Mouse (Mus musculus) midbrain, embryonic 15.5 days (tissue): ENCODE measurements around the gene Fgfr1op2. TPM values are rescaled to one million over a fixed set of nuclear protein-coding genes. Genes with fewer than 3 reads are reported as not detected.

ENCODE experiments used
- ATAC-seq: fragments of 200-750 bp; cut with Nextera tagmentation; replicated peaks from 2 replicates; pipeline ENCODE4 v1.8.0; 2017; ENCODE audit warnings: moderate TSS enrichment
- H3K27ac ChIP-seq: fragments of 300-500 bp; sonication (generic); 2 replicates; pipeline ENCODE4 v1.5.1; 2015; ENCODE audit warnings: mild to moderate bottlenecking, inconsistent platforms
- H3K27me3 ChIP-seq: fragments of 300-500 bp; sonication (generic); replicated peaks from 2 replicates; pipeline ENCODE4 v1.6.1; 2015; ENCODE audit warnings: inconsistent platforms
- H3K36me3 ChIP-seq: fragments of 300-500 bp; sonication (generic); replicated peaks from 2 replicates; pipeline ENCODE4 v1.6.1; 2015; ENCODE audit warnings: inconsistent platforms
- H3K4me1 ChIP-seq: fragments of 300-500 bp; sonication (generic); 2 replicates; pipeline ENCODE4 v1.6.1; 2015; ENCODE audit warnings: inconsistent platforms
- H3K4me2 ChIP-seq: fragments of 300-500 bp; sonication (generic); 2 replicates; pipeline ENCODE4 v1.6.1; 2015; ENCODE audit warnings: inconsistent platforms, mild to moderate bottlenecking, moderate library complexity
- H3K4me3 ChIP-seq: fragments of 300-500 bp; sonication (generic); 2 replicates; pipeline ENCODE4 v1.5.1; 2015; ENCODE audit warnings: mild to moderate bottlenecking, inconsistent platforms
- H3K9ac ChIP-seq: fragments of 300-500 bp; sonication (generic); 2 replicates; pipeline ENCODE4 v1.6.1; 2015; ENCODE audit warnings: mild to moderate bottlenecking, inconsistent platforms
- H3K9me3 ChIP-seq: fragments of 300-500 bp; sonication (generic); 2 replicates; pipeline ENCODE4 v1.6.1; 2016; ENCODE audit warnings: inconsistent platforms
- WGBS: fragments of 180-500 bp; shearing (Covaris S2); methylation state at CpG from one replicate; pipeline ENCODE4 v1.1.7; 2015; ENCODE audit warnings: mixed read lengths; 5-methylcytosine and 5-hydroxymethylcytosine counted together
- polyA plus RNA-seq: library from polyadenylated mRNA; unstranded; fragments of >200 nt; fragmentation: Nextera tagmentation; extraction: Ambion mirVana; gene quantifications from 2 replicates; pipeline ENCODE4 v1.2.1, GENCODE M21; 2015

Gene Fgfr1op2
- polyA plus RNA-seq, 1 experiment from 2014 or later = 38.7 TPM

- peak; percentile 94 for ATAC-seq
- WGBS = under 1% methylated on average over 81 of the region's 82 CpGs
- no peaks in the 10 kb centered on the region for H3K27me3 ChIP-seq
- H3K27ac ChIP-seq = peak overlapping the region; percentile 80
- peak overlapping the region; percentile 58 for H3K4me3 ChIP-seq
- peak overlapping the region; percentile 67 for H3K9ac ChIP-seq
- no peaks in the 10 kb centered on the region for H3K9me3 ChIP-seq
- no peaks in the 10 kb centered on the region for H3K36me3 ChIP-seq
- H3K4me1 ChIP-seq = peaks cover 16% of the 10 kb centered on the region
- H3K4me2 ChIP-seq = peak overlapping the region; percentile 62
These were observed 57.2 kb downstream of the Fgfr1op2 start for GRCm38 (mm10) chr6:146634015-146634722.

DNA sequence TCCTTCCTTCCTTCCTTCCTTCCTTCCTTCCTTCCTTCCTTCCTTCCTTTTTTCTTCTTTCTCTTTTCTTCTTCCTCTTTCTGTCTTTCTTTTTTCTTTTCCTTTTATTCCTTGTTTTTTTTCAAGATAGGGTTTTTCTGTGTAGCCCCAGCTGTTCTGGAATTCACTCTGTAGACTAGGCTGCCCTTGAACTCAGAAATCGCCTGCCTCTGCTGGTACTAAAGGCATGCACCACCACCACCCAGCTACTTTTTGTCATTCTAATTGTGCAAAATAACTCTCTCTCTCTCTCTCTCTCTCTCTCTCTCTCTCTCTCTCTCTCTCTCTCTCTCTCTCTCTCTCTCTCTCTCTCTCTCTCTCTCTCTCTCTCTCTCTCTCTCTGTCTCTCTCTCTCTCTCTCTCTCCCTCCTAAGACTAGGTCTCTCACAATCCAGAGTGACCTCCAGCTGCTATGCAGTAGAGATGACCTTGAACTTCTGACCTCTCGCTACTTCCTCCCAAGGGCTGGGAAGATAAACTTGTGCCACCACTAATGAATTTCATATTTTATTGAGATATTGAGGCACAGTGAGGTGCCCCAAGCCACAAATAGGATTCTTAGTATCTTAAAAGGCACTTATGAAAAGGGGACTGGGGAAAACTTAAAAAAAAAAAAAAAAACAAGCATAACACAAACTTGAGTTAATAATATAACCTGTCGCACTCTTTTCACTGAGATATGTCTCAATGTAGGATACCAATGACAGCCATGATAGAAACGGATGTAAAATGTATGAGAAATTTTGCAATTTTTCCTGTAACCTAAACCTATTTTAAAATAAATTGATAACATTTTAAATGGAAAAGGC lies 58.0 kb downstream of the Fgfr1op2 start:
- 67% methylated on average over 4 of the region's 4 CpGs for WGBS
- ATAC-seq = no peak
- H3K9ac ChIP-seq = no peak overlapping the region
- H3K4me1 ChIP-seq = peaks cover 16% of the 10 kb centered on the region
- H3K9me3 ChIP-seq = no peaks in the 10 kb centered on the region
- H3K27ac ChIP-seq = no peak overlapping the region
- peak overlapping the region; percentile 58 for H3K4me3 ChIP-seq
- H3K36me3 ChIP-seq = no peaks in the 10 kb centered on the region
- H3K4me2 ChIP-seq = peak overlapping the region; percentile 62; the same call in 1 of the 2 replicates
- no peaks in the 10 kb centered on the region for H3K27me3 ChIP-seq

DNA sequence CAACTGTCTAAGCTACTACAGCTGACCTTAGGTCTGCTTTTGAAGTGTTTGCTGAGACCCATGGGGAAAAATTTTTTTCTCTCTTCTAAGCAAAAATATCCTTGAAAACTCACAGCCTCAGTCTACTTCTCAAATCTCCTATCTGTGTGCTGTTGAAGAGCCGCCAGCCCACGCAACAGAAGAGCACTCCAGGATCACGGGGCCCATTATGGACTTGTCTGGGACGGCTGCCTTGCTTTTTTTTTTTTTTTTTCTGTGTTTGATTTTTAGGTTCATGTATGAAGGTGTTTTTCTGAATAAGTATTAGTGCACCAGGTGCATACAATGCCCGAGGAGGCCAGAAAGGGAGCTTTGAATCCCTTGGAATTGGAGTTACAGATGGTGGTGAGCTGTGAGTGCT lies 59.5 kb downstream of the Fgfr1op2 start:
- no peak overlapping the region for H3K4me3 ChIP-seq
- WGBS = 90% methylated on average over 5 of the region's 5 CpGs
- no peaks in the 10 kb centered on the region for H3K36me3 ChIP-seq
- H3K27ac ChIP-seq = no peak overlapping the region
- H3K4me2 ChIP-seq = no peak overlapping the region
- no peaks in the 10 kb centered on the region for H3K27me3 ChIP-seq
- ATAC-seq = no peak
- no peak overlapping the region for H3K9ac ChIP-seq
- H3K9me3 ChIP-seq = no peaks in the 10 kb centered on the region
- H3K4me1 ChIP-seq = peaks cover 16% of the 10 kb centered on the region

DNA sequence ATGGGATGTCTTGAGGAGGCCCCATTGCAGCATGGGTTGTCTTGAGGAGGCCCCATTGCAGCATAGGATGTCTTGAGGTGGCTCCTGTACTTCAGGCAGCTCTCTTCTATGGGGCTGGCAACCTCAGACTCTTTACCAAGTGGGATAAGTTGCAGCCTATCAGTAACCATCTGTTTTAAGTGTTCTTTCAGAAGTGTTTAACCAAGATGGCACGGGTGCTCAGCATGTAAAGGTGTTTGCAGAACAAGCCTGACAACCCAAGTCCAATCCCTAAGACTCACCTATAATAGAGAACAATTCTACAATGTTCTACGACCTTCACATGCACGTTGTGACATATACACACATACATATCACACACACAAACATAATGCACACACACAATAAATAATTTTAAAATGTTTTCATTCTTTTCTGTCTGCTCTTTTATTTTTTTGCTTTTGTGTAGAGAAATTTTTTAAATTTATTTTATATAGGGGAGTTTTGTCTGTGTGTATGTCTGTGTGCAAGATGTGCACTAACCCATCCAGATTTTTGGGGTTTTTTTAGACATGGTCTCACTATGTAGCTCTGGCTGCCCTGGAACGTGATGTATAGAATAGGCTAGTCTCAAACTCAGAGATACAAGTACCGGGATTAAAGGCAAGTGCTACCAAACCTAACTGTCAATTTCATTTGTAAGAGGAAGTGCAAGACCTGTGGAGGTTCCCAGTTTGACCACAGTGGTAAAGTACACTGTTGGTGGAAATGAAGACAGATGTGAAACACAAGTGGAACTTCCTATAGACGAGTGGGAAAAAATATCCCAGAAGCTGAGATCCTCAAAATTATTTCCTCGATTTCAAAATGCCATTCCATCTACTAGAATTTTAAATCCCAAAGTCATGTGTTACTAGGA lies 63.3 kb downstream of the Fgfr1op2 start:
- H3K9me3 ChIP-seq = no peaks in the 10 kb centered on the region
- H3K9ac ChIP-seq = no peak overlapping the region
- no peak overlapping the region for H3K4me3 ChIP-seq
- H3K4me2 ChIP-seq = no peak overlapping the region
- peaks cover 16% of the 10 kb centered on the region for H3K4me1 ChIP-seq
- ATAC-seq = no peak
- no peak overlapping the region for H3K27ac ChIP-seq
- no peaks in the 10 kb centered on the region for H3K36me3 ChIP-seq
- H3K27me3 ChIP-seq = no peaks in the 10 kb centered on the region
- 89% methylated on average over 7 of the region's 7 CpGs for WGBS

DNA sequence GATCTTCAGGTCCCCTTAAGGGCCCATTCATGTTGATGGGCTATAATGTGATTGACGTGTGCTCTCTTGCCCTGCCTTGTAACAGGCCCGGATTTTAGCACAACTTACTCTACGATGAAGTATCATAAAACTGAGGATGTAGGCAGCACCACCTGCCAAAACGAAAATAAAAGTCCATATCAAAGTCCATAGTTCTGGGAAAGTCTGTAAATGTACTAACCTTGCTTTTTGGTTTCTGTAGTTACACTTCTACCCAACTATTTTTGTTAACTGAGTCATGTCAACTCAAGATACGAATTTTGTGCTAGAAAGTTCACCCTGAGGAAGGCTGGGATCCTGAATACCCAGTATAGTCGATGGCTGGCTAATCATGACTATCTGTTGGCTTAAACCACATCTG lies 64.0 kb downstream of the Fgfr1op2 start:
- WGBS = 84% methylated on average over 6 of the region's 6 CpGs
- ATAC-seq = no peak

GRCm38 (mm10) chr6:146641621-146642210 lies 64.7 kb downstream of the Fgfr1op2 start:
- WGBS = 67% methylated on average over 11 of the region's 11 CpGs
- Histone ChIP-seq H3K27me3 (no peaks in the 10 kb centered on the region), H3K9me3 (no peaks in the 10 kb centered on the region), H3K4me2 (peak overlapping the region; percentile 83), H3K27ac (peak overlapping the region; percentile 74), H3K4me1 (peaks cover 16% of the 10 kb centered on the region), H3K36me3 (no peaks in the 10 kb centered on the region), H3K9ac (peak overlapping the region; percentile 37), H3K4me3 (peak overlapping the region; percentile 93)
- peak; percentile 5 for ATAC-seq

More for the DNA sequence above, 64.0 kb downstream of the Fgfr1op2 start:
- Histone ChIP-seq H3K4me1 (peaks cover 16% of the 10 kb centered on the region), H3K4me3 (no peak overlapping the region), H3K9ac (no peak overlapping the region), H3K9me3 (no peaks in the 10 kb centered on the region), H3K36me3 (no peaks in the 10 kb centered on the region), H3K27me3 (no peaks in the 10 kb centered on the region), H3K27ac (no peak overlapping the region), H3K4me2 (no peak overlapping the region)

DNA sequence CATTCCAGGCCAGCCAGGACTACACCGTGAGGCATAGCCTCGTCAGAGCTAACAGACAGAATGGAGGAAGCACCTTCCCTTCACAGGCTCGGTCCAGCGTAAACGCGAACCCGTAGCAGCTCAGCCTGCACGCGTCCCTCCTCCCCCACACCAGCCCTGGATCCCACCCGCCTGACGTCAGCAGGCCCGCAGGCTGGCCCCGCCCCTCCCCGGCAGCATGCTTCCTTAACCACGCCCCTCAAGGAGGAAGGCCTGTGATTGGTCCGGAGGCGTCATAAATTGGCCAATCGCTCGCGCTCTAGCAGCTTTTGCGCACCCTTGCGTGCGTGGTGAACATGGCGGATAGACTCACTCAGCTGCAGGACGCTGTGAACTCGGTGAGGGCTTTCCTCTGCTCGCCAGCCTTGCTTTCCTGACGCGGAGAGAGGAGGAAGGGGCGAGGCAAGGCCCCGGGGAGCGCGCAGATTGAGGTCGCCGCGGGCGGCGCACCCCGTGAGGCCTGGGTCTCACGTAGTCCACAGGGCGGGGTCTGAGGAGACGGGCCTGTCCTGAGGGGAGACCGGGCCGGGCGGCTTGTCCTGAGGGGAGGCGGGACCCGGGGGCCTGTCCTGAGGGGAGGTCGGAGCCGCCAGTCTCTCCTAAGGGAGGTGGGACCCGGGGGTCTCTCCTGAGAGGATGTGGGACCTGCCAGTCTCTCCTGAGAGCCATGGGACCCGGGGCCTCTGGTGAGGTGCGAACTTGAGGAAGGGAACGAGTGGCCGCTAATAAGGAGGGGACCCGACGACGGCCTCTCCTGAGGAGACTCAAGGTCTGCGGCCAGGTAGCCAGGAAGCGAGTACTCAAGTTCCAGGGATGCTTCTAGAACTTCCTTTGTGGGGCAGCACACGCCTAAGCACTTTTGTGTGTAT lies 65.5 kb downstream of the Fgfr1op2 start, which contains the start of the genes Med21 and Tm7sf3:
TSS of gene Med21 (plus strand) at position 272 of the 908 bp plus-strand sequence.
TSS of gene Tm7sf3 (minus strand) at position 549 of the 908 bp plus-strand sequence.
- H3K36me3 ChIP-seq = no peaks in the 10 kb centered on the region
- peak; percentile 97 for ATAC-seq
- WGBS = under 1% methylated on average over 59 of the region's 60 CpGs
- peak within 1 kb of the TSS; percentile 74 for H3K9ac ChIP-seq
- peaks cover 16% of the 10 kb centered on the region for H3K4me1 ChIP-seq
- no peaks in the 10 kb centered on the region for H3K27me3 ChIP-seq
- H3K4me2 ChIP-seq = peak within 1 kb of the TSS; percentile 83
- peak within 1 kb of the TSS; percentile 84 for H3K27ac ChIP-seq
- no peaks in the 10 kb centered on the region for H3K9me3 ChIP-seq
- peak within 1 kb of the TSS; percentile 93 for H3K4me3 ChIP-seq

GRCm38 (mm10) chr6:146643184-146643570 lies 66.2 kb downstream of the Fgfr1op2 start:
- peak overlapping the region; percentile 74 for H3K9ac ChIP-seq
- ATAC-seq = no peak
- WGBS = 47% methylated on average over 11 of the region's 11 CpGs
- H3K9me3 ChIP-seq = no peaks in the 10 kb centered on the region
- peaks cover 16% of the 10 kb centered on the region for H3K4me1 ChIP-seq
- H3K27ac ChIP-seq = no peak overlapping the region
- H3K27me3 ChIP-seq = no peaks in the 10 kb centered on the region
- H3K4me3 ChIP-seq = peak overlapping the region; percentile 93
- H3K4me2 ChIP-seq = peak overlapping the region; percentile 83
- no peaks in the 10 kb centered on the region for H3K36me3 ChIP-seq
